Mouse (Mus musculus) C2C12 (cell line): ENCODE measurements around the gene Arhgef16. TPM values are rescaled to one million over a fixed set of nuclear protein-coding genes. Genes with fewer than 3 reads are reported as not detected.

ENCODE experiments used
- H3K27me3 ChIP-seq: one replicate; pipeline ENCODE4 v1.6.1; 2011; ENCODE audit not compliant: control insufficient read depth, insufficient read depth, insufficient read length
- H3K36me3 ChIP-seq: one replicate; pipeline ENCODE4 v1.6.1; 2011; ENCODE audit not compliant: control insufficient read depth, insufficient read depth
- H3K4me3 ChIP-seq: one replicate; pipeline ENCODE4 v1.5.1; 2011; ENCODE audit warnings: mild to moderate bottlenecking, control low read depth; ENCODE audit not compliant: poor library complexity, insufficient read depth, severe bottlenecking
- H3K79me2 ChIP-seq: one replicate; pipeline ENCODE4 v1.6.1; 2011; ENCODE audit not compliant: control insufficient read depth, insufficient read depth
- H3K79me3 ChIP-seq: one replicate; pipeline ENCODE4 v1.6.1; 2011; ENCODE audit warnings: low read depth, control low read depth
- H3ac ChIP-seq: one replicate; pipeline ENCODE3; 2011; ENCODE audit warnings: low read depth; ENCODE audit not compliant: control insufficient read depth, insufficient read length
- CEBPB ChIP-seq: IDR thresholded peaks from one replicate; pipeline ENCODE4 v1.6.1; 2011; ENCODE audit warnings: low read depth, mild to moderate bottlenecking, control low read depth, moderate library complexity
- CTCF ChIP-seq: IDR thresholded peaks from one replicate; pipeline ENCODE4 v1.5.1; 2011; ENCODE audit not compliant: control insufficient read depth, insufficient read depth, insufficient read length
- FOSL1 ChIP-seq: IDR thresholded peaks from one replicate; pipeline ENCODE4 v1.8.0; 2011; ENCODE audit warnings: mild to moderate bottlenecking, low read length; ENCODE audit not compliant: poor library complexity, insufficient read depth, severe bottlenecking
- MAX ChIP-seq: IDR thresholded peaks from one replicate; pipeline ENCODE4 v1.6.1; 2011; ENCODE audit warnings: mild to moderate bottlenecking, control low read depth
- MYOD1 ChIP-seq: IDR thresholded peaks from one replicate; pipeline ENCODE4 v1.6.1; 2011; ENCODE audit warnings: low read depth; ENCODE audit not compliant: control insufficient read depth, insufficient read length
- MYOG ChIP-seq: IDR thresholded peaks from one replicate; pipeline ENCODE4 v1.6.1; 2011; ENCODE audit not compliant: control insufficient read depth, insufficient read length; ENCODE audit errors: extremely low read depth
- USF1 ChIP-seq: IDR thresholded peaks from one replicate; pipeline ENCODE4 v1.6.1; 2011; ENCODE audit warnings: low read depth, mild to moderate bottlenecking, control low read depth, moderate library complexity
- polyA plus RNA-seq: library from polyadenylated mRNA; unstranded; fragments of >200 nt; fragmentation: generic; extraction: Trizol; gene quantifications from one replicate; pipeline ENCODE4 v1.2.1, GENCODE M21; 2012; ENCODE audit warnings: missing spikeins

Arhgef16 gene
- polyA plus RNA-seq, 1 experiment = not detected

GRCm38 (mm10) chr4:154325410-154325809, 23.9 kb upstream of the Arhgef16 start:
- Histone ChIP-seq H3K79me3 (no peaks in the 10 kb centered on the region), H3K27me3 (no peaks in the 10 kb centered on the region), H3K4me3 (no peak overlapping the region), H3K36me3 (no peaks in the 10 kb centered on the region), H3ac (no peak overlapping the region), H3K79me2 (no peaks in the 10 kb centered on the region)
- TF ChIP-seq CTCF = no peak
- no peak for TF ChIP-seq MAX
- TF ChIP-seq USF1 = no peak
- no peak for TF ChIP-seq FOSL1
- TF ChIP-seq CEBPB = no peak
- TF ChIP-seq MYOD1 = no peak
- TF ChIP-seq MYOG = no peak

GRCm38 (mm10) chr4:154313622-154313967, 12.1 kb upstream of the Arhgef16 start:
- H3ac ChIP-seq = no peak overlapping the region
- no peaks in the 10 kb centered on the region for H3K79me3 ChIP-seq
- H3K79me2 ChIP-seq = no peaks in the 10 kb centered on the region
- no peak for TF ChIP-seq CEBPB
- H3K4me3 ChIP-seq = no peak overlapping the region
- H3K36me3 ChIP-seq = no peaks in the 10 kb centered on the region
- no peaks in the 10 kb centered on the region for H3K27me3 ChIP-seq

- H3K79me2 ChIP-seq = no peaks in the 10 kb centered on the region
- no peaks in the 10 kb centered on the region for H3K36me3 ChIP-seq
- H3K4me3 ChIP-seq = no peak overlapping the region
- H3K79me3 ChIP-seq = no peaks in the 10 kb centered on the region
- no peaks in the 10 kb centered on the region for H3K27me3 ChIP-seq
- no peak for TF ChIP-seq MAX
- no peak for TF ChIP-seq FOSL1
- no peak for TF ChIP-seq MYOD1
- TF ChIP-seq USF1 = no peak
- TF ChIP-seq CEBPB = no peak
- TF ChIP-seq MYOG = no peak
- no peak for TF ChIP-seq CTCF
- no peak overlapping the region for H3ac ChIP-seq
Measured at GRCm38 (mm10) chr4:154312935-154313621, 11.6 kb upstream of the Arhgef16 start.

GRCm38 (mm10) chr4:154312143-154312812, 10.8 kb upstream of the Arhgef16 start:
- Histone ChIP-seq H3K79me3 (no peaks in the 10 kb centered on the region), H3ac (no peak overlapping the region), H3K79me2 (no peaks in the 10 kb centered on the region), H3K36me3 (no peaks in the 10 kb centered on the region), H3K27me3 (no peaks in the 10 kb centered on the region), H3K4me3 (no peak overlapping the region)
- TF ChIP-seq CEBPB (no peak), MYOD1 (no peak), USF1 (no peak)

- Histone ChIP-seq H3K79me2 (no peaks in the 10 kb centered on the region), H3K4me3 (no peak overlapping the region), H3K27me3 (no peaks in the 10 kb centered on the region), H3K79me3 (no peaks in the 10 kb centered on the region), H3K36me3 (no peaks in the 10 kb centered on the region), H3ac (no peak overlapping the region)
- TF ChIP-seq CTCF (no peak), MAX (no peak), MYOG (no peak), USF1 (no peak), FOSL1 (no peak), MYOD1 (no peak), CEBPB (no peak)
Measured at GRCm38 (mm10) chr4:154310576-154311262, 9.2 kb upstream of the Arhgef16 start.

- H3K4me3 ChIP-seq = no peak overlapping the region
- TF ChIP-seq MAX = no peak
- no peak for TF ChIP-seq CEBPB
- no peak for TF ChIP-seq CTCF
- no peak for TF ChIP-seq FOSL1
- TF ChIP-seq MYOD1 = no peak
- no peak for TF ChIP-seq MYOG
- no peak for TF ChIP-seq USF1
Measured at GRCm38 (mm10) chr4:154309131-154309530, 7.7 kb upstream of the Arhgef16 start.

More at GRCm38 (mm10) chr4:154309131-154309530, 7.7 kb upstream of the Arhgef16 start:
- Histone ChIP-seq H3K79me3 (no peaks in the 10 kb centered on the region), H3K36me3 (no peaks in the 10 kb centered on the region), H3K27me3 (no peaks in the 10 kb centered on the region), H3ac (no peak overlapping the region), H3K79me2 (no peaks in the 10 kb centered on the region)
